Mouse (Mus musculus): ENCODE results near the gene Cacna1c.
A peak's percentile ranks its signal among the peaks of the same experiment; 100 is the strongest.

Gene Cacna1c

DNA sequence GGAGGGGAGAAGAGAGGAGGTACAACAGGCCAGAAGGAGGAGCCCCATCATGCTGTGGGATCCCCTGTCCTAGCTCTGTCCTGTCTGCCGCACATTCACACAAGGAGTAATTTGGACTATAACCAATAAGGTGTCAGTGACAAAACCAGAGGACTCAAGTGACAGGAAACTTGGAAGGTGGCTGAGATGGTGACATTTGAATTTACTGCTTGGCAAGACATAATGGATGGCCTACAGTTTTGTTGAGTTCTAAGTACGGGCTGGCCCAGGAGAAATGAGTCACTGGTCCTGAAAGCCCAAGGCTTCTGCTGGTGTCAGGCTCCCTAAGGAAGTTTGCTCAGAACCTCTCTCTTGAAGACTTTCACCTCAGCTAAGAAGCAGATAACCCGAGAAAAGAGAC lies 196.0 kb downstream of the Cacna1c start:
- DNase-seq: no peak

DNA sequence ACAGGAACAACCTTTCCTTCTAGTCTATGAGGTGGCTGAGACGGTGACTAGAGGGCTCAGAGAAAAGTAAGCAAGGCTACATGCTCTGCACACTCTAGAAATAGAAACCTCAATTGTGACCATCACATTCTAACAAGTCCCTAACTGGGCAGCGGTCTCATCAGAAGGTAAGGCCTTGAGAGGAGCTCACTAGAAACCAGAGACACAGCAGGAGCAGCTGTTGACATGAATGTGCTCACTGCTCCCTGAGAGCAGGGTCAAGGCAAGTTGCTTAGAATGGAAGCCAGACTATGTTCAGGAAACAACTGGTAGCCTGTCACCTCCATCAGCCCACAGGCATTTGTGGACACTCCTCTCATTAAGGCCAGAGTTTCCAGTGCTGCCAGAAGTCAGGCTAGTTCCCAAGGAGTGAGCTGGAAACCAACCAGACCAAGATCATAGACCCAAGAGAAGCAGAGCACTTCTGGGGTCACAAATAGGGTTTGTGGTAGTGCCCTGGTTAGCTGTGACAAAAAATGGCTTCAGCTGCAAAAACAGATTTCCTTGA lies 196.8 kb downstream of the Cacna1c start:
- no peak for DNase-seq

DNA sequence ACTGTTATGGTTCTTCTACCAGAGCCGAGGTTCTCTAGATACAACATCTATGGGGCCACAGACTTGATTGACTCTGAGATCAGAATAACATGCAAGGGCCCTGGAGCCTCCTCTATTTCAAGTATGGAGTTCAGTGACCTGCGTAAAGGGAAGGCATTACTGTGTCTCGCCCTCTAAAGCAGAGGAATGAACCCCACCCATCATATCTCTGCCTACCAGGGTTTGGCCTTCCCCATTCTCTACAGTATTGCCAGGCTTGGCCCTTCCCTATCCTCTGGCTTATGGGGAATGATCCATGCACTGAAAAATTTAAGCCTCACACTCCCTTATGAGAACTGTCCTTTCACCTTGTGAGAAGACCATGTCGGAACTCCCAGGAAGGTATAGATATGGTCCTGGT lies 198.8 kb downstream of the Cacna1c start:
- DNase-seq: no peak

DNA sequence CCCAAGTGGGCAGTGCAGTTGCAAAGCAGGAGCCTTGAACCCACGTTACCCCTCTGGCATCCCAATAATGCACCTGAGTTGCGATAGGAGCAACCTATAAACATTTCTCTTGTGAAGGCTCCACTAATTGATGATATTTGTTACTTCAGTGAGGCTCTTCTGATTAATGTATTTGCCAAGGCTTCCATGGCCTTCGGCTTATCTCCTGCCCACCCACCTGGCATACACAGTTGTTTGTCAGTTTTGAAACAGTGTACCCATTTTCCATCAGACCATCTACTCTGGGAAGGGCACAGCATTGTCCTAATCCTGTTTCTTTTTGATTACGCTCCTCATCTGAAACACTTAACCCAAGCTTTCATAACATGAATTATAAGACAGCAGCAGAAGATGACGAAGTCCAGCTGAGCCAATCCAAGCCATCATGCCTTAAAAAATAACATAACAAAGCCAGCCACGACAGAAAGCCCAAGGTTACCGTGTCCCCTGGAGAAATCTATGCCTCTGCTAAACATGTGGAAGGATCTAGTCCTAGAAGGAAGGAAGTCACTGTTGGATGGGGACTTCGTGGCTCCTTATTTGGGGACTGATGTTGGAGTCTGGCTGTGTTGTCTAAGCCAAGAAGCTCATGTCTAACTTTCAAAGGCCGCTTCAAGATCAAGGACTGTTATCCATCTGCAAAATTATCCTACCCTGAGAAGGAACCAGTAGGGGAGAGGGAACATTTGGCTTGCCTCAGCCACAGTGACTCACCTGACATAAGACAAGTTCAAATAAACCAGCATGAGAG lies 201.8 kb downstream of the Cacna1c start:
- DNase-seq: no peak

DNA sequence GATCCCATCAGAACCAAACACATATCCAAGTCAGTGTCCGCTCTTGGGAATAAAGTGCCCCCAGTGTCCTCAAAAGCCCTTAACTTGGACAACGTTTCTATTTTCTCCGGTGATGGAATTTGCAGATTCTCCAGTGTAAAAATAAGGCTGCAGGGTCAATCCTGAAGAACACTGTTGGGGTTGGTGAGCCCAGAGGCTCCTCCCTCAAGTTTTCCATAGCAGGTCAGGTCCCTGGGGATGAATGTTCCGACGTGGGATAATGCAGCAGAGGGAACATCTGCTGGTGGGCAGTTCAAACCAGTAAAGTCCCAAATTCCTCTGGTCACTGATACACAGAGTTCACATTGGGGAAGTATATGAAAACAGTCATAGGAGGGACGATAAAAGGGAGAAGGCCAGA lies 203.8 kb downstream of the Cacna1c start:
- DNase-seq: peak; percentile 43 to 60

DNA sequence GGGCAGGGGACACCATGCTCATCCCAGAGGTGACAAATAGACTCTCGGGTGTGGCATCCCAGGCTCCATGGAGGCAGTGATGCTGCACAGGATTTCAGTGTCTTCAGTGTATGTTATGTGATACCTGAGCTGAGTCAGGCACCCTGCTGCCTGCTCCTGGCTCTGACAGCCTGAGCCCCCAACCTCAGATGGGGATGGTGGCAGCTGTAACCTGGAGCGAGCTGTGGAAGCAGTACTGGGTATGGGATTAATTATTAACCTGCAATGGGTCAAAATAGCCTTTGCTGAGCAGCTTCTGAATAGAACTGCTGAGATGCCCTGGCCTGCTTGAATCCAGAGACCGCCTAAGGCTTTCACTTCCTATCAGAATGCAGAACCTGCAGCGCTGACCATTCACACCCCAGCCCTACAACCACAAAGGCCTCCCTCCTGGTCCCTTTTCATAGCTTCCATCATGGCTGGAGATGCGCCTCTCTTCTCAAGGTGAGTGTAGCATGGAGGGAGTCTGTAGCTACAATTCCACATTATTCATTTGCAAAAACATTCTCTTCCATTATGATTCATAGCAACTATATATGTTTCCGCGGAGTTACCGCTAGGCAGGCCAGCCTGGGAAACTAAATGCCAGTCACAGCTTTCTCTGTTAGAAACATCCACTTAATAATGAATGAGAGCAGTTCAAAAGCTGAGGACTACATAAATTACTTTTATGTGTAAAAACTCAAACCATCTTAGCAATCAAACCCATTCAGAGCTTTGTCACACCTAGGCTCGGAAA lies 206.0 kb downstream of the Cacna1c start:
- DNase-seq: peak in 1 of 2 experiments; percentile 21

DNA sequence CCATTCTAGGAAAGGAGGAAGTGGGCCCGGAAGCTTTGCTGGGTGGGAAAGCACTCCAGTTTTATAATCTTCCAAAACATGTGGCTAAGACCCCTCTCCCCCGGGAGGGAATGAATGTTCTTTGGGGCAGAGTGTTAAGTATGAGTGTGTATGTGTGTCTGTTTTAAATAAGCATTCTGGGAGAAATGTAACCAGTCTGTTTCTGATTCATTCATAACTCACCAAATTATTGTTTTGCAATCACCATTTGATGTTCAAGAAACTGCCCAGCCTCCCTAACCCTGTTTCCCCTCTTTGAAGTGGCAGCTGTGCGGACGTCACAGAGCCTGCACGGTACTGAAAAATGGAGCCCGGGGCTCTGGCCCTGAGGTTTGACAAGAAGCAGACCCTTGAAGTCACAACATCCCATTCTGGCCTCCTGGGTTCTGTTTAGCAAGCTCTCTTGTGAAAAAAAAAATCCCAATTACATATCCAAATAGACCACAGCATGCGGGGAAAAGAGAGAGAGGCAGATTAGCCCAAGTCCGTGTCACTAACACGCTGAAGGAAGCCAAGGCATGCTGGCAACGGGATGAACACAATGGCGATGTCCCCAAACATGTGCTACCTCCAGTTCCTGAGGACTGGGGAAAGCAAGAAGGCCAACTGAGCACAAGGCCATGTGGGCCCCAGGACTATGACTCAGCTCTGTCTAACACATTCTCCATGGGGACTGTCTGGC lies 211.9 kb downstream of the Cacna1c start:
- DNase-seq: no peak

DNA sequence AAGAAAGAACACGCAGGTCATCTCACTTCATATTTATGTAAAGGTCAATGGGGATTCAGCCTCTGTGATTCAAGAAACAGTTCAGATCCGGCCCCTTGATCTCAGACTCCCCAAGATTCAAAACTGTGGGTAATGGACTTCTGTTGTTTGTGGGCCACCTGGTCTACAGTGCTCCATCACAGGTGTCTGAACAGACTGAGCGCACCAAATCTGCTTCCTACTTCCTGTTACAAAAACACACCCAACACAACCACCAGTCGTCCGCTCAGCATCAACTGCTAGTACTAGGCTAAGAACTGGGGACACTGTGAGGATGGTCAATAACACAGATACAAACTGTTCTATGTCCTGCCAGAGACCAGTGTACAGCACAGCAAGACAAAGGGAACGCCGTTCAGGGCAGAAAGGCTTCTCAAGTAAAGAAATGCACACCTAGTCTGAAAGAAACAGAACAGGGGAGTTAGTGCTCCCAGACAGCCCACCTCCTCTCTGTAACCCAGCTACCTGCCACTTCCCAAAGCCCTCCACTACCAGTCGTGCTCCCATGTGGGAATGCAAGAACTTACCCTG lies 212.7 kb downstream of the Cacna1c start:
- no peak for DNase-seq

DNA sequence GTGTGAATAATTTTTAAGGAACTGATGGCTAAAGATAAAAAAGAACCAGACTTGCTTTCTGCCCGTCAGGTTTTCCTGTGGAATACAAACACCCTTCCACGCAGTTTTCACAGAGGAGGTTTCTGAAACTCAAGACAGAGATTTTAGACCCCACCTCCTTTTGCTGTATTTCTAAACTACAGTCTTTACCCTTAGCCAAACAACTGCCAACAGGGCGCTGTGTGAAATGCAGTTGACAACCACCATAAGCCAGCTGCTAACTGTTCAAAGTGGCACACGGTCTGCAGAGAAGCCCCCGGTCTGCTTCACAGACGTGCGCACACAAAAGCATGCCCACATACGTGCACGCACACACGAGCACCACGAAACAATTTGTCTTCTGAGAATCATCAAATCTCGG lies 216.0 kb downstream of the Cacna1c start:
- no peak for DNase-seq

DNA sequence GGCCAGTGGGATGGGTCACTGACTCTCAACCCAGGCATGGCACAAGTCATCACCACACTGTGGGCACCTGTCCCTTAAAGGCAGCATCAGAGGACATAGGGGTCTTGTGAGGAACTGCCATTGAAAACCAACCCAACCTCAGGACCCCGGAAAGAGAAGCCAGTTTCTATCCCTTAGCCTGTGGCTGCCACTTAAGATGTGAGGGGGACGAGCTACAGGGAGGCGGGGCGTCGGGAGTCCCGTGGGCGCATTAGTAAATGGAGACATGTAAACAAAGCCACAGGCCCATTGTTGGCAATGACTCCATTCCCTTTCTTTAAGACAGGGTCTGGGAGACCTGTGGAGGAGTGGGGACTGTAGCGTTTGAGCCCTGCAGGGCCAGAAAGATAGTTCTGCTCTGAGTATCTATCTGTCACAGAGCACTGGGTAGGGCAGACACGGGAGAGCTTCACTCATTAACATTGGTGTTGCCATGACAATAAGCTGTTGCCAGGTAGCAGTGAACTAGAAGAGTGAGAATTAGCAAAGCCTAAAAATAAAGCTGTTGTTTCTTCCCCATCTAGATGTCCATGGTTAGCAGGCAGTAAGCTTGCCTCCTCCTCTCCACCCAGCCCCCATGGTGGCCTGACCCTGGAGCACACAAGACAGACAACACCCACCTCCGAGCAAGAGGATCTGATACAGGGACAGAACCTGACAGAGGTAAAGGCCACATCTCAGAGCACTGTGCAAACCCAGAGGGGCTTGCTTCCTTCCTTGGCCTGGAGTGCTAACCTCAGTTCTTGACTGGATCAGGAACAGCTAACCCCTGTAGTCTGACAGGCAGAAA lies 218.6 kb downstream of the Cacna1c start:
- DNase-seq: no peak

DNA sequence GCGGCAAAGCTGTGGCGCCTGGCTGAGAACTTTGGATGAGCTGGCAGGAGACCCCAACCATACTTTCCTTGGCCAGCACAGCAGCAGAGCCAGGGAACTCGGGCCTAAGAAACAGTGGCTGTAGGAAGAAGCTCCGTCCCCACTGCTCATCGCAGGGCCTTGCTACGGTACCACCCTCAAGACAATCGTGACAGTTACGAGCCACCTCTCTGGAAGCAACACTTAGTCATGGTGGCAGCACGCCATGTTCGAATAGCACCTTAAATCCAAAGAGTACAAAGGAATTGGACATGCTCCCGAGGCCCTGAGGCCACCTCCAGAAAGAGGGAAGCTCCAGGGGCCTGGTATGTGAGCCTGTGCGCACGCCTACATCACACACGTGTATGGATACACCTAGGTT lies 219.6 kb downstream of the Cacna1c start:
- no peak for DNase-seq

DNA sequence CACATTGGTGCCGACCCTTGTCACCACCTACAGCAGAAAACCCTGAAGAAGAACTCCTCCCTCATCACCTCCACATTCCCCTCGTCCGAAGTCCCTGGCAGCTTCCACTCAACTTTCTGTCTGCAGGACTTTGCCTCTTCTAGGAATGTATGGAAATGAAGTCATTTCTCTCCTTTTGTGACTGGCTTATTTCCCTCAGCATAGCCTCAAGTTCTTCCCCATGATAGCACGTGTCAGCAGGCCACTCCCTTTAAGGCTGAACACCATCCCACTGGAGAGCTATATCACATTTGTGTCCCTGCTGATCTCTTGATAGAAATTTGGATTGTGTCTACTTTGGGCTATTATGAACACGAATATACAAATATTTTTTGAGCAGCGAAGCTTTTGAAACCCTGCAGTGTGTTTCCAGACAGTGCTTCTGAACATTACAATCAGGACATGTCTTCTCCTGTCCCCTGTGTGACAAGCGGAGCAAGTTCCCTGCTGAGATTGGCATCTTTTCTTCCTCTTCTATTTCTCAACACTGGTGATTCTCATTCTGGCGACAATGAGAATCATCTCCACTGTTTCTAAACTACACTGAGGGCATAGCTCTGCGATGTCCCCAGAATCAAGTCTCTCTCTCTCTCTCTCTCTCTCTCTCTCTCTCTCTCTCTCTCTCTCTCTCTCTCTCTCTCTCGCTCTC lies 224.2 kb downstream of the Cacna1c start:
- DNase-seq: peak; percentile 12 to 43

DNA sequence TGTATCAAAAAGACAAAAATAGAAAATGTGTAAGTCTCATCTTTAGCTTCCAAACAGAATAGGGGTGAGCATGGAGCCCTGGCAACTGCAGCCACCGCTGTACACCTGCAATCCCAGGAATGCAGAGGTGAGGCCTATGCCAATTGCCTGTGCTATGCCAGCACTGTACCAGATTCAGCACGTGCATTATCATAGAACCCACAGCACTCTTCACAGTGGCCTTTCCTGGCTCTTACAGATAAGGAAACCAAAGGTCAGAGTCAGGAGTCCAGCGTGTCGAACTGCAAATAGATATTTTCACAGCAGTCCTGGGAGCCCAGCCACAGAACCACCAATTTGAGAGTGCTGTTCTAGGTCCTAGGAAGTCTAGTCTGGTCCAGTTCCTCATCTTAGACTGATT lies 227.4 kb downstream of the Cacna1c start:
- no peak for DNase-seq

DNA sequence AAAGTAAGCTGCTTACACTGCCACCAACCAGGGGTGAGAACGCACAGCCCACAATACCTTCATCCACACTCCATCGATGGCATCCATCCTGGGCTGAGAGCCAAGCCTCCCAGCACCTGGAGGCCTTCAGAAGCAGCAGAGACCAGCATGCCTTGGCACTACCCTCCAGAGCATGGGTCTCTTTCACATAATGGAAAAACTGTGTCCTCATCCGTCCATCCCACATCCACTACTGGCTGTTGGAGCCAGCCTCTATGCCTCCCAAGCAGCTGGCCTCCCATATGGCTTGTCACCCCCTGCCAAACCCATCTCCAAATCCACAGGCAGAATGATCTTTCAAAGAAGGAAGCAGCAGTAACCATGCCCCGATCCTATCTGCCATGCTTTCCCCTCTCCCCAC lies 229.3 kb downstream of the Cacna1c start:
- DNase-seq: no peak

DNA sequence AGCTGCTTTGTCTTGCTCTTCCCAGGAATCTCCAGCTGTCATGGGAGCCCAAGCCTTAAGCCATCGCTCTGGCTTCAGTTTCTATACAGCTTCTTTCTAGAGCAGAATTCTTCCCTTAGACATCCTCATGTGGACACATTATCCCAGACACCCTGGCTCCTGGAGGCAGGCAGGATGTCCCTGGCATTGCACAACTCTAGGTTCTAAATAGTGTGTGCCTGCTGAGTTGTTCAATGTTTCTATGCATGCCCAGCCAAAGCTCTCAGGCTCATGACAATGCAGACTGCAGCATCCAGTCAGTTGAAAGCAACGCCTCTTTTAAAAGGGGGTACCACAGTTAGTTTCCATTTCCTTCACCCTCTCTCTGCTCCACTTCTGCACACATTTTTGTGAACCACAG lies 230.6 kb downstream of the Cacna1c start:
- DNase-seq: no peak

DNA sequence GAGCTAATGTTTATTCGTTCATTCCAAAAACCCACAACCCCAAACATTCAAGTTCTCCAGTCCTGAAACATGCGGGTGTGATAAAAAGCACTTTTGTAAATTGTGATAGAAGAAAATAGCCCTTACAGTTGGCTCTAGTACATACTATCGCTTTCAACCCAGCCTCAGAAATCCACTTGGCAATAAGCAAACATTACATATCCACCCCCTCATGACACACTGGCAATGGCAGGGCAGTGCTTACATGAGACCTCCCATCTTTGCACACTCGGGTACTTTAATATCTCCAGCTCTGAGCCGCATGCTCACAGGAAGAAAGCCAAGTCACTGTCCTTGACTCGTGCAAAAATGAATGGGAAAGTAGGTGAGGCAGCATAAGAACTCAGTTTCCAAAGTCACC lies 232.4 kb downstream of the Cacna1c start:
- no peak for DNase-seq

DNA sequence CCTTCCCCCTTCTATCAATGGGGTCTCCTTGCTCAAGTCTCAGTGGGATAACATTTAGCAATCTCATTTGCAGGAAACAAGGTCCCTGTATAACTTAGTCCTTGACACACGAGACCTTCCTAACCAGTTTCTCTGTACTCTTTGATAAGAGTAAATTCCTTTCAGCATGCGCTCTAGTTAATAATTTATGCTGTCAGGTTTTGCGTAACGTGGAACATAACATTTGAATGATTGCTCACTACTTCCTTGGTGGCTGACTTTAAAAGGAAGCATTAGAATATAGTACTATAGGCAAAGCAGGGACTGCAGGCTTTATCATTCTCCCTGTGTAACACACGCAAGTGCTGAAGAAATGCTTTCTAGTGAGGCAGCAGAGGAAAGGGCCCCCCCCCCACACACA lies 232.9 kb downstream of the Cacna1c start:
- DNase-seq: no peak

DNA sequence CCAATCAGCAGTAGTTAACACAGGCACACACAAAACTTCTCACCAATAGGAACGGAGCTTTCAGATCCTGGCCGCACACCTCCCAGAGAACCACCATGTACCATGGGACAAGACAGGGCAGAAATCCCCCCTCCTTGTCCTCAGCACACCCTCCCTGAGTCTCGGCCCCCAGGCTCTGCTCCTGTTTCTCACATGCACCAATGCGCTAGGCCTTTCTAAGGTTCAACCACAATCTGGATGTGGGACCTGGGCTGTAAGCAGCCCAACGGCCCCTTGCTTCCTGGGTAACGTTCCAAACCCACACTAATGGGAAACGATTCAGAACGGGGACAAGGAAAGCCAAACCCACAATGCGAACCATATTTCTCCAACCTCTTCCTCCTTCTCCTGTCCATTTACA lies 237.7 kb downstream of the Cacna1c start:
- DNase-seq: no peak

DNA sequence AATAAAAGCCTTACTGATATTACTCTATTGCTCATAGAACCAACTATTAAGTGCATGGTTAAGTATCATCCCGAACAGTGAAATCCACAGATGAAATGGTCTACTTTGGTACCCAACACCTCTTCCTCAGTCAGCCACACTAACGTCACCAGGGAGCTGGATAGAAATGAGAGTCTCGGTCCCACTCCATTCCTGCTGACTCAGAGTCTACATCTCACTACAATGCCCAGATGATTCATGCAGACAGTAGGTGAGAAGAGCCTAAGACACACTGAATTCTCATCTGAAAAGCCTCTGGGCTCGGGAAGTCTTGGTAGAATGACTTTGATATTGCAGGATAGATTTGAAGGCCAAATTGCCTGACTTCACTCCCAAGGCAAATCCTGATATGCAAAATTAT lies 240.0 kb downstream of the Cacna1c start:
- DNase-seq: no peak

DNA sequence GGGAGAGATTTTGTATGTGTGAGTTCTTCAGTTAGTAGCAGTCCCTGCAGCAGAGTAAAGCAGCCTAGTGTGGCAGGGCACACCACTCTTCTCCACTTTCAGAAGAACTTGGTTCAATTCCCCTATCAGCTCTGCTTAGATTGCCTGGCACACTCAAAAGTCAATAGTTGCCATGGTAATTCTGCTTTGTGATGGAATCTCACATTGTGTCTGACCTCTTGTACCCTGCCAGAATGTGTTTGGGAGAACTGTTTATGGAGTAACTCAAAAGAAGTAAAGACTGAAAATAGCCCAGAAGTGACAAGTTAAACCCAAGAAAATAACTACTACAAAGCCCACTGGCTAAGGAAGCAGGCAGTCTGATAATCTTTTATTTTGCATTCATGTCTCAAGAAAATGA lies 240.4 kb downstream of the Cacna1c start:
- DNase-seq: no peak

DNA sequence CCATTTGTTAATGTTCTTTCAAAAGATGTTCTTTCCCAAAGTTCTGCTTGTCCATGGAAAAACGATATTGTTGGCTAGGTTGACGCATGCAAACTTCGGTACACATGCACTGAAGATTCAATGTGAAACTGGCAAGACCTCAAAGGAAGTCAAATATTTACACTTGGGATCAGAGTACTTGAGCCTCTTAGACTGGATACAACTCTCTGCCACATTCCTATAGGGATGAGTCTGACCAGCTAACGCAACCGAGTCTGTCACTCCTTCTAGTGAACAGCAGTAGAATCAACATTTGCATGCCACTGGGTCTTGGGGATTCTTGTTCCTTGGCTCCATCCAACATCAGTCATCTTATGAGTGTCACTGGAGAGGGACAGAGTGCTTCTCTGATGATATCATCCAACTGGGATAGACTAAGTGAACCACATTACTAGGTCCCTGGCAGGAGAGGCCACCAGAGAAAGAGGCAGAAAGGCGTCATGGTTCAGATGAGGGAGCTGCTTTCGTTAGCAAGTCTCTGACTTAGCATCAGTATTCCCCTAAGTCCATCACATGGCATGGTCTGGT lies 241.1 kb downstream of the Cacna1c start:
- no peak for DNase-seq

Data from kidney, postnatal 36 days (tissue).